Mouse (Mus musculus) B cell, adult 2 months (primary cell): ENCODE measurements at regions not wholly inside any gene's neighbourhood (a gene's known extent, or its start where the extent isn't known, plus 50 kb on each side); places are given as distances from the start of the nearest gene placed in this dataset.

Experiments
- DNase-seq, 2 experiments: peaks; one replicate each; pipeline ENCODE4 v3.0.0; 2022

DNA sequence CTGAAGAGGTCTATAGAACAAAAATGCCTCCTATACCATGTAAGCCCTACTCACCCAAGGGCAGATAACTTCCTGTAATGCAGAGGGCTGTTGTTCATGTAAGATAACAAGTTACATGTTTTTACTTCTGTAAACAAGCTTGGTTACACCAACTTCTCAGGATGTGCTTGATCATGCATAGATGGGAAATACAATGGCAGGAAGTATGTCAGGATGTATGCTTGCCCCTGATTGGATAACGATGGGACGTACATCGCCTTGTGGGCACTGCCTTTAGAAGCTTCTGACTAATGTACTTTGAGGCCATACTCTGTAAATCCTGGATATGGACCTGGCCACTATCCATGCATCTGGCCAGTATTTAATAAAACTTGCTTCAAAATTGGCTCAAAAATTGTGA, 69.2 kb upstream of the Pde3b start:
- no peak for DNase-seq

GRCm38 (mm10) chr7:114347006-114347405, 68.1 kb upstream of the Pde3b start:
- DNase-seq = no peak

- DNase-seq = no peak
Measured at GRCm38 (mm10) chr7:114350968-114351367, 64.1 kb upstream of the Pde3b start.

GRCm38 (mm10) chr7:114356381-114356780, 58.7 kb upstream of the Pde3b start:
- peak; percentile 50 to 60 for DNase-seq

GRCm38 (mm10) chr7:114362166-114362565, 52.9 kb upstream of the Pde3b start:
- no peak for DNase-seq

GRCm38 (mm10) chr7:114364041-114364440, 51.0 kb upstream of the Pde3b start:
- DNase-seq = no peak
